Mouse (Mus musculus) lung, postnatal 14 days (tissue): Measurements from ENCODE around the gene Qrich2.
A peak's percentile ranks its signal among the peaks of the same experiment; 100 is the strongest.

Experiments used
- DNase-seq: peaks from one replicate; pipeline ENCODE4 v3.0.0; 2021

Qrich2 gene

GRCm38 (mm10) chr11:116443311-116443710, 22.7 kb downstream of the Qrich2 start:
- DNase-seq = no peak

DNA sequence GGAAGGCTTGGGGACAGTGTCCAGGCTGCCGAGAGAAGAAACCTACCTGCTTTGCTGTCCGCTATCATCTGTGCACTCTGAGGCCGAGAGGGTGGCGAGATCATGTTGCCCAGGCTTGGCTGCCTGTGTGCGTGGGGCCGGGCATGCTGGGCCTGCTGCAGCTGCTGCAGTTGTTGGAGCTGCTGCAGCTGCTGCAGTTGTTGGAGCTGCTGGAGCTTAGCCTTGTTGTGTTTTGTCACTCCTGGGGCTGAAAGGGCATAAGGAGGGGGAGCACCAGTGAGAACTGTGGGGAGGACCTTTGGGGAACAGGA, 23.2 kb downstream of the Qrich2 start:
- DNase-seq = no peak

GRCm38 (mm10) chr11:116442129-116442866, 23.7 kb downstream of the Qrich2 start:
- no peak for DNase-seq

- DNase-seq = no peak
These were observed 25.5 kb downstream of the Qrich2 start for GRCm38 (mm10) chr11:116440408-116441068.

- DNase-seq = no peak
These were observed 26.5 kb downstream of the Qrich2 start for GRCm38 (mm10) chr11:116439269-116440240.

GRCm38 (mm10) chr11:116437541-116437940, 28.5 kb downstream of the Qrich2 start:
- DNase-seq = no peak

DNA sequence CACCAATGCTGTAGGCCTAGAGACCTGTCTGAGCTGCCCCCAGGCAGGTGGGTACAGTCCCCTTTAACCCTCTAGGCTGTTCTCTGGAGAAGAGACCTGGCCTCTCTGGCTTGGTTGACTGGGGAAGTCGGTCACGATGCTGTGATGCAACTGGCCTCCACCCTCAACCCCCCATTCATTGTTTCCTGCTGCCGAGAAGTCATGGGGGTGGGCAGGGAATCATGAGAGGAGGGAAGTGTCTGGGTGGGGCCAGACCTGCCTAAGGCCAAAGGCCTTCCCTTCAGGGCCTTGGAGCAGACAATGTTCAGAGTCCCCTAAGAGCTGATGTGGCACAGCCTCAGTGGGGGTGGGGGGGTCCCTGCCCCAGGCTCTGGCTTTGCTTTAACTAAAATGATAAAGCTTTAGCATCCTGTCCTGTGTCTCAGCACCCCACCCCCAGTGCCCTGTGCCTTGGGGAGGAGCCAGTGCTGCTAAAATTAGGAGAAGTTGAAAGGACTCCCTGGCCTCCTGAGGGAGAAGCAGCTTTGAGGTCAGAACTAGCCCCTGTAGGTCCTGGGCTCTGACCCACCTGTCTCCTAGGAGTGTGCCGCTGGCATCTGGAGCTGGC, 29.2 kb downstream of the Qrich2 start:
- peak; percentile 49 for DNase-seq

- no peak for DNase-seq
These were observed 29.9 kb downstream of the Qrich2 start for GRCm38 (mm10) chr11:116435992-116436724.

GRCm38 (mm10) chr11:116434967-116435752, 30.9 kb downstream of the Qrich2 start:
- DNase-seq = no peak

- peak; percentile 80 for DNase-seq
These were observed 31.6 kb downstream of the Qrich2 start for GRCm38 (mm10) chr11:116434287-116434966.

DNA sequence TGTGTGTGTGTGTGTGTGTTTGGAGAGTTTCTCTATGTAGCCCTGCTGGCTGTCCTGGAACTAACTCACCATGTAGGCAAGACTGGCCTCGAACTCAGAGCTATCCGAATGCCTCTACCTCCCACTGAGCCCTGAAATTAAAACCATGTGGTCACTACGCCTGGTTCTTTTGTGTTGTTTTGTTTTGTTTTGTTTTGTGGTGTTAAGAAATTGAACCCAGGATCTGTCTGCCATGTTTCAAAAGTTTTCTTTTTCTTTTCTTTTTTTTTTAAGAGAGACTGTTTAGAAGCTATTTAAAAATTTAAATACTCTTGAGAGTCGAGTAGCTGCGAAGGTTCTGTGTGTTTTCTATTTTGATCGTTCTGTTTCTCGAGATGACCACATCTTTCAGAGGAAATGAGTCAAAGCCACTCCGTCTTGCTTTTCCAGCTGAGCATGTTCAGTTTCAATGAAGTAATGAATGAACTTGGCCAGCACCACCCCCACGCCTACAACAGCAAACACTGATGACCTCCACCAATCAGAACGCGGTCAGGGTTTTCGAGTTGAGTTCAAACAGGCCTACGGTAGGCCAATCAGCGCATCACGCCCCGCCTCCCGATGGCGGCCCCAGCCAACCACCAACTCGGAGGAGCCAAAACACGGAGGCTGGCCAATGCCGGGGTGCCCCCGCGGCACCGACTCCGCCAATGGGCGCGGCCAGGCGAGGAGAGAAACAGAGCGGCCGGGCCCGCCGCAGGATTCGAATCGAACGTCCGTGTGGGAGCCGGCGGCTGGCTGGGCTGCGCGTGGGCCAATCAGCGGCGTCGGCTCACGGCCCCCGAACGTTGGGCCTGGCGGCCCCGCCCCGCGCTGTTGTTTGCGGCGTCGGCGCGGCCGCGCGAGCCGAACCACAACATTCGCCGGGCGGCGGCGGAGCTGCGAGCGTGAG, 32.4 kb downstream of the Qrich2 start, which contains the start of gene Ubald2:
TSS of gene Ubald2 (plus strand) at position 739 of the 931 bp plus-strand sequence.
- DNase-seq = peak; percentile 99

DNA sequence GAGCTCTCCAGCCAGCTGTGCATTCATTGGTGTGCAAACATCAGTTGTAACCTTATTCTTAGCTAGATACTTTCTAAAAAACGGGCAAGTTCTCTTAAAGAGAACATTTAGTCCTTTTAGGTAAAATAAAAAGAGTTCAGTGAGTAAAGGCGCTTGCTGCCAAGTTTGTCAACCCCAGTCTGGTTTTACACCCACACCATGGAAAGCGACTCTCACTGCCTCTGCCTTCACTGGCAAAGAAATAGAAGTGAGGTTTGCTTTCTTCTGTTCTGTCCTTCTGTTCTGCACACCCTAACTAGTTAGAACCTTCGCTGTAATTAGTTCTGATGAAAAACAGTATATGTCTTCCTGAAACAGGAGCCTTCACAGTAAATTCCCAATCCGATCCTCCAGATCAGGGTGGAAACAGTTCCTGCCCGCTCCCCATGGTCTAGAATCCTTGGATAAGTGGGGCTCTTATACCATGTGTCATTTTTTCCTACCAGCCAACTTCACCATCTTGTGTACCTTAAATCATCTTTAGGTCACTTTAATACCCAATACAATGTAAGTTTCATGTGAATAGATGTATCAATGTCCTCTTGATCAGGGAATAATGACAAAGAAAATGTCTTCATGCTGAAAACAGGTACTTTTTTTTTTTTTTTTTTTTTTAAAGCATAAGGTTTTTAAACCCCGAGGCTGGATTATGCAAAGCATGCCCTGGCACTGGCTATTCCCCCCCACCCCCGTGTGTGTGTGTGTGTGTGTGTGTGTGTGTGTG, 33.3 kb downstream of the Qrich2 start:
- no peak for DNase-seq

DNA sequence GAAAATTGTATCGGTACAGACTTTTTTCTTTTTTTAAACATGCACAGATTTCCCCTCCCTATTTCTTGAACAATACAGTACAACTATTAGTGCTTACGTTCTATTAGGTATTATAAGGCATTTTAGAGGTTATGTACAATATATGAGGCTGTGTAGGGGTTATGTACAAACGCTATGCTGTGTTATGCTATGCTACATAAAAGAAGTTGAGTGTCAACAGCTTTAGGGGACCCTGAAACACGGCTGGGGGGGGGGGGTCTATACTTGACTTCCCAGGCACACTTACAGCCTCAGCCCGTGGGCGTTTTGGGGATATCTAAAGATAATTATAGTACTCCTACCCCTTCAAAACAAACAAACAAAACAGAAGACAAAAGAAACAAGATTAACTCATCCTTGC, 33.9 kb downstream of the Qrich2 start:
- DNase-seq = no peak

GRCm38 (mm10) chr11:116431428-116432077, 34.5 kb downstream of the Qrich2 start:
- no peak for DNase-seq

- no peak for DNase-seq
These were observed 35.2 kb downstream of the Qrich2 start for GRCm38 (mm10) chr11:116430723-116431427.

GRCm38 (mm10) chr11:116429862-116430613, 36.0 kb downstream of the Qrich2 start:
- no peak for DNase-seq
